9 mouse cellular contexts compared by ENCODE assay signal in genomic region chr1:84417761-84418238, GRCm38 (mm10). TPM values are rescaled to one million over a fixed set of nuclear protein-coding genes. Genes with fewer than 3 reads are reported as not detected.
DNase-seq lines count a peak whose midpoint lies in the region; ATAC-seq lines count a peak whose summit lies in the region.
"Had no signal": no experiment of that assay in that cellular context is flagged by ENCODE, and none has a peak within 500 bp of the region (broad histone marks: within the 10 kb centered on the region; RNA-seq: fewer than 3 reads in every experiment).

No protein-coding gene starts in this region.

- H3K4me2 ChIP-seq in hindbrain, embryonic 13.5 days = no peak overlapping the region
- no peak overlapping the region for H3K4me2 ChIP-seq in hindbrain, embryonic 11.5 days (replicated peaks; ENCODE audit: low read depth, low read length)
- H3K4me2 ChIP-seq in embryonic facial prominence, embryonic 14.5 days (ENCODE audit: low read depth, low read length) = no peak overlapping the region
- H3K4me2 ChIP-seq in intestine, embryonic 16.5 days (ENCODE audit: low read depth, low read length) = no peak overlapping the region
- no peak overlapping the region for H3K4me2 ChIP-seq in midbrain, embryonic 15.5 days

- H3K9ac ChIP-seq in hindbrain, embryonic 13.5 days = no peak overlapping the region
- H3K9ac ChIP-seq in hindbrain, embryonic 11.5 days (ENCODE audit: low read depth, low read length) = no peak overlapping the region
- no peak overlapping the region for H3K9ac ChIP-seq in embryonic facial prominence, embryonic 14.5 days (ENCODE audit: low read depth, low read length)
- H3K9ac ChIP-seq in intestine, embryonic 16.5 days (ENCODE audit: low read depth, low read length) = no peak overlapping the region
- no peak overlapping the region for H3K9ac ChIP-seq in midbrain, embryonic 15.5 days
- H3K9ac ChIP-seq: liver, embryonic 14.5 days had no signal

- H3K36me3 ChIP-seq in hindbrain, embryonic 13.5 days = peaks cover 28% of the 10 kb centered on the region
- H3K36me3 ChIP-seq in hindbrain, embryonic 11.5 days (ENCODE audit: control insufficient read depth, insufficient read depth, low read length) = no peaks in the 10 kb centered on the region
- H3K36me3 ChIP-seq in embryonic facial prominence, embryonic 14.5 days (ENCODE audit: control insufficient read depth, insufficient read depth, low read length) = no peaks in the 10 kb centered on the region
- H3K36me3 ChIP-seq in intestine, embryonic 16.5 days (ENCODE audit: control insufficient read depth, insufficient read depth, low read length) = no peaks in the 10 kb centered on the region
- no peaks in the 10 kb centered on the region for H3K36me3 ChIP-seq in midbrain, embryonic 15.5 days (replicated peaks)

- H3K9me3 ChIP-seq in hindbrain, embryonic 13.5 days = no peaks in the 10 kb centered on the region
- H3K9me3 ChIP-seq in hindbrain, embryonic 11.5 days (ENCODE audit: control insufficient read depth, low read length) = no peaks in the 10 kb centered on the region
- H3K9me3 ChIP-seq in embryonic facial prominence, embryonic 14.5 days (ENCODE audit: control insufficient read depth, low read length) = no peaks in the 10 kb centered on the region
- H3K9me3 ChIP-seq in intestine, embryonic 16.5 days (ENCODE audit: control insufficient read depth, low read length) = no peaks in the 10 kb centered on the region
- no peaks in the 10 kb centered on the region for H3K9me3 ChIP-seq in midbrain, embryonic 15.5 days

- H3K4me1 ChIP-seq in hindbrain, embryonic 13.5 days (replicated peaks) = peaks cover 8% of the 10 kb centered on the region; the same call in 1 of the 2 replicates
- H3K4me1 ChIP-seq in hindbrain, embryonic 11.5 days (replicated peaks; ENCODE audit: control insufficient read depth, insufficient read depth, low read length) = no peaks in the 10 kb centered on the region
- H3K4me1 ChIP-seq in embryonic facial prominence, embryonic 14.5 days (ENCODE audit: control insufficient read depth, insufficient read depth, low read length) = no peaks in the 10 kb centered on the region
- no peaks in the 10 kb centered on the region for H3K4me1 ChIP-seq in intestine, embryonic 16.5 days (ENCODE audit: control insufficient read depth, insufficient read depth, low read length)
- no peaks in the 10 kb centered on the region for H3K4me1 ChIP-seq in midbrain, embryonic 15.5 days

- no peaks in the 10 kb centered on the region for H3K27me3 ChIP-seq in hindbrain, embryonic 13.5 days
- H3K27me3 ChIP-seq in hindbrain, embryonic 11.5 days (ENCODE audit: control insufficient read depth, insufficient read depth, low read length) = no peaks in the 10 kb centered on the region
- H3K27me3 ChIP-seq in embryonic facial prominence, embryonic 14.5 days (replicated peaks; ENCODE audit: control insufficient read depth, insufficient read depth, low read length) = no peaks in the 10 kb centered on the region
- no peaks in the 10 kb centered on the region for H3K27me3 ChIP-seq in intestine, embryonic 16.5 days (replicated peaks; ENCODE audit: control insufficient read depth, insufficient read depth, low read length)
- no peaks in the 10 kb centered on the region for H3K27me3 ChIP-seq in midbrain, embryonic 15.5 days (replicated peaks)

- 0 out of 2 replicates have a peak overlapping the region, but pooled peaks have one; percentile 13 for H3K27ac ChIP-seq in hindbrain, embryonic 13.5 days
- no peak overlapping the region for H3K27ac ChIP-seq in hindbrain, embryonic 11.5 days (ENCODE audit: low read depth, low read length)
- no peak overlapping the region; the same call in 1 of the 2 replicates for H3K27ac ChIP-seq in embryonic facial prominence, embryonic 14.5 days (replicated peaks; ENCODE audit: low read depth, low read length)
- H3K27ac ChIP-seq in intestine, embryonic 16.5 days (ENCODE audit: low read length) = peak overlapping the region; percentile 36; the same call in 1 of the 2 replicates
- H3K27ac ChIP-seq in midbrain, embryonic 15.5 days = no peak overlapping the region
- H3K27ac ChIP-seq: liver, embryonic 14.5 days had no signal

- 68% methylated on average over 9 of the region's 9 CpGs for WGBS in hindbrain, embryonic 13.5 days
- 78% methylated on average over 9 of the region's 9 CpGs for WGBS in hindbrain, embryonic 11.5 days
- 54% methylated on average over 9 of the region's 9 CpGs for WGBS in embryonic facial prominence, embryonic 14.5 days
- 52% methylated on average over 9 of the region's 9 CpGs for WGBS in intestine, embryonic 16.5 days
- 48% methylated on average over 9 of the region's 9 CpGs for WGBS in midbrain, embryonic 15.5 days

- H3K4me3 ChIP-seq in hindbrain, embryonic 13.5 days = no peak overlapping the region
- H3K4me3 ChIP-seq in hindbrain, embryonic 11.5 days (ENCODE audit: low read depth, low read length) = no peak overlapping the region
- no peak overlapping the region for H3K4me3 ChIP-seq in embryonic facial prominence, embryonic 14.5 days (ENCODE audit: low read depth, low read length)
- H3K4me3 ChIP-seq in intestine, embryonic 16.5 days (ENCODE audit: low read length) = no peak overlapping the region
- no peak overlapping the region for H3K4me3 ChIP-seq in midbrain, embryonic 15.5 days

- peak; percentile 45; the same call in 1 of the 2 replicates for ATAC-seq in hindbrain, embryonic 13.5 days (ENCODE audit: low FRiP score)
- ATAC-seq in hindbrain, embryonic 11.5 days (ENCODE audit: low FRiP score) = no peak
- peak; percentile 89 for ATAC-seq in embryonic facial prominence, embryonic 14.5 days (ENCODE audit: low read depth)
- peak; percentile 69 for ATAC-seq in intestine, embryonic 16.5 days
- ATAC-seq in midbrain, embryonic 15.5 days (replicated peaks) = peak; percentile 30

- DNase-seq in hindbrain, embryonic 11.5 days (ENCODE audit: low spot score) = no peak
- peak; percentile 83 for DNase-seq in embryonic facial prominence, embryonic 14.5 days (ENCODE audit: low spot score)
- DNase-seq in right cerebral cortex, postnatal 14 days = no peak
- no peak for DNase-seq in adrenal gland, adult (ENCODE audit: inconsistent age in 2 of 2, low spot score in 1 of 2)
- no peak for DNase-seq in ovary, postnatal 36 days (ENCODE audit: low spot score)

RNA-seq across cellular contexts. Expression of gene Pid1, which starts 53.8 kb away (rescaled TPM):
- 145 and 171 TPM in 2 replicates for polyA plus RNA-seq in hindbrain, embryonic 13.5 days (2015; fragmentation: Nextera tagmentation; extraction: Ambion mirVana)
- polyA plus RNA-seq in hindbrain, embryonic 11.5 days (2014; fragmentation: Nextera tagmentation; extraction: Ambion mirVana) = 84.6 and 84.9 TPM in 2 replicates
- 38.8 and 40.4 TPM in 2 replicates for polyA plus RNA-seq in embryonic facial prominence, embryonic 14.5 days (2014; fragmentation: Nextera tagmentation; extraction: Ambion mirVana)
- 20.8 and 22.7 TPM in 2 replicates for polyA plus RNA-seq in intestine, embryonic 16.5 days (2015; fragmentation: Nextera tagmentation; extraction: Ambion mirVana)
- polyA plus RNA-seq in midbrain, embryonic 15.5 days (2015; fragmentation: Nextera tagmentation; extraction: Ambion mirVana) = 83.5 and 88.1 TPM in 2 replicates

Comparison
In these comparisons a context has a peak if more than half of its experiments do, and no peak if none do; other contexts are left out.
1. H3K27ac ChIP-seq: peak in hindbrain, embryonic 13.5 days (single experiment) and intestine, embryonic 16.5 days (single experiment); none in hindbrain, embryonic 11.5 days (single experiment), embryonic facial prominence, embryonic 14.5 days (single experiment) and midbrain, embryonic 15.5 days (single experiment).